Mouse (Mus musculus): ENCODE measurements around the gene Nono.

- TF ChIP-seq CTCF (conservative IDR thresholded peaks at IDR 0.05; ENCODE audit: low read length) (no peak), NANOG (IDR thresholded peaks at IDR 0.05; ENCODE audit: borderline replicate concordance, low read length) (no peak), POU5F1 (IDR thresholded peaks at IDR 0.05; ENCODE audit: borderline replicate concordance, low read length) (no peak)
Measured at GRCm38 (mm10) chrX:101428785-101429141, 355 bp upstream of the Nono start.

Data from E14TG2a.4 (cell line).